Comparison of ENCODE assay signal across 31 mouse cellular contexts in the genomic region with DNA sequence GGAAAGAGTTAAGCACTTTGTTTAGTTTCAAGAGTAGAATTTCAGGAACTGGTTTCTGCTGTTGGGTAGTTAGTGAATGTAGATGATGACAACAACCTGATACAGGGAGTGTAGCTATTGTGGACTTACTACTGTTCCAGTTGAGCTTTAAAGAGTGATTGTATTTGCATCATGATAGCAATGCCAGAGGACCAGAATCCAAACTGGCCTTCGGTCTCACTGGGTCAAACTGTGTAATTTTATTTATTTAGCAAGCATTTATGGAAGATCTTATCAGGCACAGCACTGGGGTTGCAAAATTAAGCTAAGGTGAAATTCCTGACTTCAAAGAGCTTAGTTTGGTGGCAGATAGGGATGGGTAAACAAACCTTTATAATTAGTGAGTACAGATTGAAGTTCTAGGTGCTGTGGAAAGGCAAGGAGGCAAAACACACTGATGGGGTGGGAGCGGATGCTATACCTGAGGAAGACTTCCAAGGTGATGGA. TPM values are rescaled to one million over a fixed set of nuclear protein-coding genes. Genes with fewer than 3 reads are reported as not detected.
DNase-seq lines count a peak whose midpoint lies in the region; ATAC-seq and TF ChIP-seq lines count a peak whose summit lies in the region.
"Had no signal": no experiment of that assay in that cellular context is flagged by ENCODE, and none has a peak within 500 bp of the region (broad histone marks: within the 10 kb centered on the region; RNA-seq: fewer than 3 reads in every experiment).

No protein-coding gene starts in this region.

- H3K27ac ChIP-seq in liver, embryonic 11.5 days (ENCODE audit: low read depth, low read length), result no peak overlapping the region
- H3K27ac ChIP-seq in liver, embryonic 14.5 days, result no peak overlapping the region
- 0 out of 2 replicates have a peak overlapping the region, but pooled peaks have one; percentile 5 for H3K27ac ChIP-seq in liver, postnatal 0 days (ENCODE audit: low read depth)
- no peak overlapping the region for H3K27ac ChIP-seq in forebrain, embryonic 16.5 days (ENCODE audit: low read length)
- H3K27ac ChIP-seq: forebrain, embryonic 10.5 days; forebrain, embryonic 13.5 days; heart, embryonic 15.5 days; hindbrain, embryonic 10.5 days; hindbrain, embryonic 13.5 days had no signal

- no peak for TF ChIP-seq EP300 in liver, embryonic 14.5 days (IDR thresholded peaks at IDR 0.05; ENCODE audit: low read depth)
- no peak for TF ChIP-seq EP300 in liver, postnatal 0 days (IDR thresholded peaks at IDR 0.05; ENCODE audit: low read depth)

- H3K9me3 ChIP-seq in liver, embryonic 11.5 days (ENCODE audit: control insufficient read depth, low read length), result no peaks in the 10 kb centered on the region
- H3K9me3 ChIP-seq in liver, embryonic 14.5 days (ENCODE audit: control insufficient read depth, low read length), result no peaks in the 10 kb centered on the region
- H3K9me3 ChIP-seq in liver, postnatal 0 days (ENCODE audit: low read length), result no peaks in the 10 kb centered on the region
- H3K9me3 ChIP-seq in forebrain, embryonic 16.5 days (ENCODE audit: control insufficient read depth, low read length), result no peaks in the 10 kb centered on the region
- H3K9me3 ChIP-seq: forebrain, embryonic 13.5 days; heart, embryonic 12.5 days; heart, embryonic 15.5 days; hindbrain, embryonic 13.5 days had no signal

- 81% methylated on average over 2 of the region's 2 CpGs for WGBS in liver, embryonic 11.5 days
- 72% methylated on average over 2 of the region's 2 CpGs for WGBS in liver, embryonic 14.5 days (ENCODE audit: insufficient replicate concordance)
- 70% methylated on average over 2 of the region's 2 CpGs for WGBS in liver, postnatal 0 days (ENCODE audit: insufficient replicate concordance)
- WGBS in forebrain, embryonic 16.5 days, result 91% methylated on average over 2 of the region's 2 CpGs

- no peak overlapping the region for H3K9ac ChIP-seq in liver, embryonic 11.5 days (ENCODE audit: low read depth, low read length)
- H3K9ac ChIP-seq in liver, embryonic 14.5 days (replicated peaks), result no peak overlapping the region
- no peak overlapping the region for H3K9ac ChIP-seq in liver, postnatal 0 days (replicated peaks)
- no peak overlapping the region for H3K9ac ChIP-seq in forebrain, embryonic 16.5 days (replicated peaks; ENCODE audit: low read depth, low read length)
- H3K9ac ChIP-seq: forebrain, embryonic 13.5 days; heart, embryonic 12.5 days; heart, embryonic 15.5 days; hindbrain, embryonic 13.5 days had no signal

- H3K27me3 ChIP-seq in liver, embryonic 11.5 days (replicated peaks; ENCODE audit: control insufficient read depth, insufficient read depth, low read length), result no peaks in the 10 kb centered on the region
- no peaks in the 10 kb centered on the region for H3K27me3 ChIP-seq in liver, embryonic 14.5 days (ENCODE audit: control insufficient read depth, insufficient read depth, low read length)
- H3K27me3 ChIP-seq in liver, postnatal 0 days (ENCODE audit: insufficient read depth, low read length), result no peaks in the 10 kb centered on the region
- H3K27me3 ChIP-seq in forebrain, embryonic 16.5 days (replicated peaks; ENCODE audit: control insufficient read depth, insufficient read depth, low read length), result no peaks in the 10 kb centered on the region
- H3K27me3 ChIP-seq: forebrain, embryonic 13.5 days; heart, embryonic 12.5 days; heart, embryonic 15.5 days; hindbrain, embryonic 13.5 days had no signal

- peak; percentile 36 for DNase-seq in heart, adult 11 months
- DNase-seq in heart, adult 18-20 months, result no peak
- DNase-seq in liver, embryonic 11.5 days (ENCODE audit: low spot score), result no peak
- DNase-seq in liver, embryonic 14.5 days (ENCODE audit: low read depth in 3 of 3, low spot score in 3 of 3), result no peak
- no peak for DNase-seq in liver, postnatal 0 days
- DNase-seq in frontal cortex, postnatal 10 days (ENCODE audit: low spot score in 2 of 2), result no peak
- no peak for DNase-seq in embryo, embryonic 10.5 days (ENCODE audit: low spot score)
- DNase-seq: adrenal gland, postnatal 10 days; cerebellum, adult 11 months; cerebellum, adult 2 months; cerebellum, adult 9-11 months; cerebellum, postnatal 25 days; embryo, embryonic 11 days; gastrocnemius, postnatal 10 days; gastrocnemius, postnatal 36 days; heart, postnatal 10 days; heart, postnatal 36 days had no signal

- H3K4me1 ChIP-seq in liver, embryonic 11.5 days (replicated peaks; ENCODE audit: control insufficient read depth, insufficient read depth, low read length), result peaks cover 25% of the 10 kb centered on the region
- H3K4me1 ChIP-seq in liver, embryonic 14.5 days (replicated peaks; ENCODE audit: control insufficient read depth in 2 of 2, insufficient read depth in 2 of 2, low read length in 1 of 2), result peaks cover 27 to 29% of the 10 kb centered on the region in 2 experiments
- H3K4me1 ChIP-seq in liver, postnatal 0 days (ENCODE audit: insufficient read depth), result peaks cover 35% of the 10 kb centered on the region
- H3K4me1 ChIP-seq in forebrain, embryonic 16.5 days (replicated peaks; ENCODE audit: control insufficient read depth, insufficient read depth, low read length), result peaks cover 21% of the 10 kb centered on the region

- no peak overlapping the region for H3K4me3 ChIP-seq in liver, embryonic 11.5 days (ENCODE audit: low read depth, low read length)
- no peak overlapping the region for H3K4me3 ChIP-seq in liver, embryonic 14.5 days (ENCODE audit: insufficient read depth in 1 of 2, low read depth in 2 of 2, low read length in 2 of 2)
- H3K4me3 ChIP-seq in liver, postnatal 0 days (ENCODE audit: low read depth, low read length), result no peak overlapping the region
- no peak overlapping the region for H3K4me3 ChIP-seq in forebrain, embryonic 16.5 days (replicated peaks; ENCODE audit: low read length)
- H3K4me3 ChIP-seq: forebrain, embryonic 10.5 days; forebrain, embryonic 13.5 days; heart, embryonic 12.5 days; heart, embryonic 15.5 days; hindbrain, embryonic 10.5 days; hindbrain, embryonic 13.5 days had no signal

- TF ChIP-seq CTCF in liver, embryonic 14.5 days (IDR thresholded peaks at IDR 0.05; ENCODE audit: low read depth), result no peak
- TF ChIP-seq CTCF in liver, postnatal 0 days (IDR thresholded peaks at IDR 0.05; ENCODE audit: low read depth), result no peak

- peak overlapping the region; percentile 8; the same call in 1 of the 2 replicates for H3K4me2 ChIP-seq in liver, embryonic 11.5 days
- peak overlapping the region; percentile 18; the same call in 1 of the 2 replicates for H3K4me2 ChIP-seq in liver, embryonic 14.5 days (ENCODE audit: low read depth)
- H3K4me2 ChIP-seq in liver, postnatal 0 days (ENCODE audit: low read depth, low read length), result no peak overlapping the region
- H3K4me2 ChIP-seq in forebrain, embryonic 16.5 days (ENCODE audit: low read length), result no peak overlapping the region
- H3K4me2 ChIP-seq: forebrain, embryonic 13.5 days; heart, embryonic 12.5 days; heart, embryonic 15.5 days; hindbrain, embryonic 13.5 days had no signal

- no peak for ATAC-seq in liver, embryonic 11.5 days (replicated peaks; ENCODE audit: low FRiP score)
- no peak for ATAC-seq in liver, embryonic 14.5 days (ENCODE audit: insufficient read depth)
- no peak for ATAC-seq in liver, postnatal 0 days
- ATAC-seq in forebrain, embryonic 16.5 days, result no peak
- ATAC-seq: activated CD4-positive, CD25-positive, alpha-beta regulatory T cell, adult 4 months; forebrain, embryonic 13.5 days; hindbrain, embryonic 16.5 days had no signal

- 0 out of 2 replicates have a peak, but pooled peaks cover 6% of the 10 kb centered on the region for H3K36me3 ChIP-seq in liver, embryonic 11.5 days (ENCODE audit: control insufficient read depth, insufficient read depth, low read length)
- no peaks in the 10 kb centered on the region; the same call in 1 of the 2 replicates for H3K36me3 ChIP-seq in liver, embryonic 14.5 days (replicated peaks; ENCODE audit: control insufficient read depth, insufficient read depth, low read depth)
- H3K36me3 ChIP-seq in liver, postnatal 0 days (replicated peaks; ENCODE audit: insufficient read depth, low read length), result no peaks in the 10 kb centered on the region
- no peaks in the 10 kb centered on the region for H3K36me3 ChIP-seq in forebrain, embryonic 16.5 days (ENCODE audit: control insufficient read depth, insufficient read depth)
- H3K36me3 ChIP-seq: heart, embryonic 15.5 days had no signal

RNA-seq across cellular contexts. Expression of a gene that starts 3.3 kb away (rescaled TPM):
- 10 to 100 TPM; 16.6 to 18.5 TPM for total RNA-seq in heart, adult 18-20 months (2021)
- polyA plus RNA-seq in liver, embryonic 11.5 days (2014; fragmentation: Nextera tagmentation; extraction: Ambion mirVana), result 28.2 and 31.3 TPM in 2 replicates
- 13.3 and 13.5 TPM in 2 replicates for polyA plus RNA-seq in liver, embryonic 14.5 days (2012; rRNA removed)
- polyA plus RNA-seq in liver, embryonic 14.5 days (2014; fragmentation: Nextera tagmentation; extraction: Ambion mirVana), result 12.5 and 14.8 TPM in 2 replicates
- 9.3 and 9.8 TPM in 2 replicates for polyA plus RNA-seq in liver, postnatal 0 days (2015; fragmentation: Nextera tagmentation; extraction: Ambion mirVana)
- 30.1 and 30.7 TPM in 2 replicates for polyA plus RNA-seq in forebrain, embryonic 16.5 days (2015; fragmentation: Nextera tagmentation; extraction: Ambion mirVana)

RNA-seq across cellular contexts. Expression of a gene that starts 30.2 kb away (rescaled TPM):
- total RNA-seq in heart, adult 18-20 months (2021), result under 1 TPM in 1 of 2 experiments, not detected in 1; 0.59 TPM
- not detected in 2 replicates for polyA plus RNA-seq in liver, embryonic 11.5 days (2014; fragmentation: Nextera tagmentation; extraction: Ambion mirVana)
- polyA plus RNA-seq in liver, embryonic 14.5 days (2012; rRNA removed), result 0.01 and 0.02 TPM in 2 replicates
- polyA plus RNA-seq in liver, embryonic 14.5 days (2014; fragmentation: Nextera tagmentation; extraction: Ambion mirVana), result not detected in 2 replicates
- not detected in 2 replicates for polyA plus RNA-seq in liver, postnatal 0 days (2015; fragmentation: Nextera tagmentation; extraction: Ambion mirVana)
- polyA plus RNA-seq in forebrain, embryonic 16.5 days (2015; fragmentation: Nextera tagmentation; extraction: Ambion mirVana), result not detected in 2 replicates
- total RNA-seq: adrenal gland, adult 18-20 months; common myeloid progenitor, adult 5-6 weeks; gastrocnemius, adult 18-20 months; gastrocnemius, postnatal 10 days; gastrocnemius, postnatal 36 days had no signal
- polyA plus RNA-seq: activated CD4-positive, CD25-positive, alpha-beta regulatory T cell, adult 4 months; cerebellum, adult 2 months; embryonic facial prominence, embryonic 11.5 days; forebrain, embryonic 10.5 days; forebrain, embryonic 13.5 days; hindbrain, embryonic 10.5 days; hindbrain, embryonic 13.5 days; hindbrain, embryonic 16.5 days had no signal

RNA-seq across cellular contexts. Expression of a gene that starts 45.5 kb away (rescaled TPM):
- total RNA-seq in heart, adult 18-20 months (2021), result under 1 TPM in 1 of 2 experiments, not detected in 1; 0.49 TPM
- polyA plus RNA-seq in liver, embryonic 11.5 days (2014; fragmentation: Nextera tagmentation; extraction: Ambion mirVana), result 1.6 and 1.7 TPM in 2 replicates
- polyA plus RNA-seq in liver, embryonic 14.5 days (2012; rRNA removed), result 0.67 and 0.73 TPM in 2 replicates
- 0.98 and 1.4 TPM in 2 replicates for polyA plus RNA-seq in liver, embryonic 14.5 days (2014; fragmentation: Nextera tagmentation; extraction: Ambion mirVana)
- 0.31 and 0.44 TPM in 2 replicates for polyA plus RNA-seq in liver, postnatal 0 days (2015; fragmentation: Nextera tagmentation; extraction: Ambion mirVana)
- polyA plus RNA-seq in forebrain, embryonic 16.5 days (2015; fragmentation: Nextera tagmentation; extraction: Ambion mirVana), result 5.5 and 8.9 TPM in 2 replicates
- total RNA-seq: common myeloid progenitor, adult 5-6 weeks; gastrocnemius, adult 18-20 months; granulocyte monocyte progenitor cell, adult 5-6 weeks had no signal

Comparison
In these comparisons a context has a peak if more than half of its experiments do, and no peak if none do; other contexts are left out.
1. H3K4me2 ChIP-seq: peak in liver, embryonic 11.5 days (single experiment) and liver, embryonic 14.5 days (single experiment); none in liver, postnatal 0 days (single experiment) and forebrain, embryonic 16.5 days (single experiment).